Mouse (Mus musculus) heart, postnatal 0 days (tissue): ENCODE measurements at regions not wholly inside any gene's neighbourhood (a gene's known extent, or its start where the extent isn't known, plus 50 kb on each side); places are given as distances from the start of the nearest gene placed in this dataset.

Experiments
- ATAC-seq: fragments of 200-750 bp; cut with Nextera tagmentation; 2 replicates; pipeline ENCODE4 v1.8.0; 2017; ENCODE audit warnings: low read depth, moderate number of reproducible peaks, moderate library complexity; ENCODE audit not compliant: insufficient read depth
- DNase-seq: peaks from one replicate; pipeline ENCODE4 v3.0.0-alpha.2; 2016; ENCODE audit warnings: low spot score
- H3K27ac ChIP-seq: fragments of 300-500 bp; sonication (generic); 2 replicates; pipeline ENCODE4 v1.5.1; 2014; ENCODE audit warnings: low read depth, mild to moderate bottlenecking
- H3K27me3 ChIP-seq: fragments of 300-500 bp; sonication (generic); 2 replicates; pipeline ENCODE4 v1.6.1; 2014; ENCODE audit warnings: low read length, mixed read lengths; ENCODE audit not compliant: control insufficient read depth, insufficient read depth
- H3K36me3 ChIP-seq: fragments of 300-500 bp; sonication (generic); replicated peaks from 2 replicates; pipeline ENCODE4 v1.6.1; 2014; ENCODE audit warnings: low read length, mixed read lengths; ENCODE audit not compliant: control insufficient read depth, insufficient read depth
- H3K4me1 ChIP-seq: fragments of 300-500 bp; sonication (generic); 2 replicates; pipeline ENCODE4 v1.6.1; 2014; ENCODE audit warnings: antibody characterized with exemption; ENCODE audit not compliant: control insufficient read depth, insufficient read depth
- H3K4me2 ChIP-seq: fragments of 300-500 bp; sonication (generic); 2 replicates; pipeline ENCODE4 v1.6.1; 2014; ENCODE audit warnings: low read depth, mild to moderate bottlenecking, low read length, moderate library complexity
- H3K4me3 ChIP-seq: fragments of 300-500 bp; sonication (generic); 2 replicates; pipeline ENCODE4 v1.5.1; 2014; ENCODE audit warnings: low read depth, low read length
- H3K9ac ChIP-seq: fragments of 300-500 bp; sonication (generic); replicated peaks from 2 replicates; pipeline ENCODE4 v1.6.1; 2014; ENCODE audit warnings: low read depth, low read length, mixed read lengths
- H3K9me3 ChIP-seq: fragments of 300-500 bp; sonication (generic); replicated peaks from 2 replicates; pipeline ENCODE4 v1.6.1; 2016; ENCODE audit warnings: low read length; ENCODE audit not compliant: control insufficient read depth
- CTCF ChIP-seq: IDR thresholded peaks from 2 replicates; pipeline ENCODE4 v1.5.1; 2016; ENCODE audit warnings: antibody characterized with exemption, control low read depth, low read depth
- EP300 ChIP-seq: IDR thresholded peaks from 2 replicates; pipeline ENCODE4 v1.6.1; 2016; ENCODE audit warnings: antibody characterized with exemption, low read depth
- WGBS: fragments of 180-500 bp; shearing (Covaris S2); extraction: QIAGEN DNeasy Blood & Tissue Kit; methylation state at CpG from one replicate; pipeline ENCODE4 v1.1.7; 2014; 5-methylcytosine and 5-hydroxymethylcytosine counted together

GRCm38 (mm10) chr13:116110578-116110977, 198.9 kb downstream of the Isl1 start:
- no peaks in the 10 kb centered on the region for H3K27me3 ChIP-seq
- DNase-seq (no peak), ATAC-seq (no peak)
- no peak overlapping the region for H3K27ac ChIP-seq
- no peak overlapping the region for H3K4me3 ChIP-seq
- H3K4me1 ChIP-seq, result no peaks in the 10 kb centered on the region
- no peaks in the 10 kb centered on the region for H3K9me3 ChIP-seq
- H3K9ac ChIP-seq, result no peak overlapping the region
- no peak overlapping the region for H3K4me2 ChIP-seq
- no peaks in the 10 kb centered on the region for H3K36me3 ChIP-seq
- TF ChIP-seq EP300, result no peak
- TF ChIP-seq CTCF, result no peak
- 93% methylated on average over 2 of the region's 2 CpGs for WGBS

DNA sequence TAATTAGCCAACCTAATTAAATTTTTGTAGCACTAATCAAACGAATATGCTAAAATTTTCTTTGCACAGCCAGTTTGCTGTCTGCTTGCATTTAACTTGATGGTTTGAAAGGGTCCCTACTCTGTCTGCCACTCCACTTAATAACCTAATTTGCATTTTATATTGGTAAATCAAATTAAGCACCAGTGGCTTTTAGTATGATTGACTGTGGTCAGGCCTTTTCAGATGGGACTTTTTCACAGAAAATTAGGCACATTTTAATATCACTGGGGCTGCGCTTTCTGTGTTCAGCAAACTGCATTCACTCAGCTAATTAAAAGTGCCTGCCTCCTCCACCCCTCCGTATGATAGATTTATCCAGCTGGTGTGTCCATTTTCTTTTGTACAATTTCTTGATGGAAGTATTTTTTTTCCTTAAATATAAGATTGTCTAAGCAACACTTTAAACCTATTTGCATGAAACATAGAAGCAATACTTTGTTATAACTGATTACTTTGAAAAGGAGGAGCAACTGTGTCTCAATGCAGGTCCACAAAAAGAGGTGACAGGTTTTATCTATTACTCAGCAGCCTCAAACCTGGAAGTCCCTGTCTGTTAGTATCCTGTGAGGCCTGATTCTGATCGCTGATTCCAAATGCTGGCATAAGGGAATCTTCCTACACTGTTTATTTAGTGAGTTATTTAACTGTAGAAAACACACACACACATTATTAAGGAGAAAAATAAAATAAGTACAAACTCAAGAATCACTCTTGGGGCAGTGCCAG, 221.8 kb downstream of the Isl1 start:
- TF ChIP-seq EP300, result no peak
- no peak for TF ChIP-seq CTCF
- no peak overlapping the region for H3K9ac ChIP-seq
- H3K4me3 ChIP-seq, result no peak overlapping the region
- H3K27ac ChIP-seq, result no peak overlapping the region
- ATAC-seq (no peak), DNase-seq (no peak)
- 69% methylated on average over 4 of the region's 4 CpGs for WGBS
- H3K4me2 ChIP-seq, result no peak overlapping the region
- H3K36me3 ChIP-seq, result no peaks in the 10 kb centered on the region
- no peaks in the 10 kb centered on the region for H3K4me1 ChIP-seq
- H3K27me3 ChIP-seq, result no peaks in the 10 kb centered on the region
- no peaks in the 10 kb centered on the region for H3K9me3 ChIP-seq

GRCm38 (mm10) chr13:116087140-116087539, 222.3 kb downstream of the Isl1 start:
- no peak overlapping the region for H3K4me2 ChIP-seq
- DNase-seq (no peak), ATAC-seq (no peak)
- WGBS, result 81% methylated on average over 1 of the region's 1 CpGs
- TF ChIP-seq CTCF (no peak), EP300 (no peak)
- H3K36me3 ChIP-seq, result no peaks in the 10 kb centered on the region
- H3K9me3 ChIP-seq, result no peaks in the 10 kb centered on the region
- H3K4me3 ChIP-seq, result no peak overlapping the region
- H3K27me3 ChIP-seq, result no peaks in the 10 kb centered on the region
- H3K9ac ChIP-seq, result no peak overlapping the region
- no peaks in the 10 kb centered on the region for H3K4me1 ChIP-seq
- no peak overlapping the region for H3K27ac ChIP-seq

DNA sequence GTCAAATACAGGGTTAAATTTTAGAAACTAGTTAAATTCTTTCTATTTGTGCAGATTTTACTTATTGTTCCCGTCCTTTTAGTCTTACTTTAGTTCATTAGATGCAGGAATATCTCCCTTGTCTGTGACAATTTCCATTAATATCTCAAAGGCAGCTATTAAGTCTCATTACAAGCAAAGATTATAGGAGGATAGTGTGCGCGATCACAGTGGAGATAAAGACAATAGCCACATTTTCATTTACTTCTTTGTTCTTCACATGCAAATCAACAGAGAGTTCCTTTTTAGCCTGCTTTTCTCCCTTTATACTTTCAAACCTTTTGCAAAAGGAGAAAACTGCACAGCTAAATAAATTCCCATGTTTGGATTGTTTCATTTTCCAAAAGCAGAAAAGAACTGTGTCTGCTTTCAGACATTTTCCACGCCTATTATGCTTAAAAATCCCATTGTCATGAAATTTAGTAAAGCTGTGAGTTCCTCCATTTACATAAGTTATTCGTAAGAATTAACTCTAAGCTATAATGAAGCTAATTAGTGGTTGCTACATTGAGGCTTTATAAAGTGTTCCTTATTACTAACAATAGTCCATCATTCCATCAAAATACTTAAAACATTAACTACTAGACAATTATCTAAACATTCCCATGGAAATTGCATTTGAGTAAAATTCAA, 252.4 kb downstream of the Isl1 start:
- WGBS, result 71% methylated on average over 5 of the region's 5 CpGs
- H3K36me3 ChIP-seq, result no peaks in the 10 kb centered on the region
- no peaks in the 10 kb centered on the region for H3K4me1 ChIP-seq
- no peak for DNase-seq
- H3K27me3 ChIP-seq, result no peaks in the 10 kb centered on the region
- no peak overlapping the region for H3K4me3 ChIP-seq
- no peak overlapping the region for H3K27ac ChIP-seq
- H3K4me2 ChIP-seq, result no peak overlapping the region
- TF ChIP-seq EP300, result no peak
- TF ChIP-seq CTCF, result no peak
- H3K9ac ChIP-seq, result no peak overlapping the region
- H3K9me3 ChIP-seq, result no peaks in the 10 kb centered on the region
- ATAC-seq, result no peak

DNA sequence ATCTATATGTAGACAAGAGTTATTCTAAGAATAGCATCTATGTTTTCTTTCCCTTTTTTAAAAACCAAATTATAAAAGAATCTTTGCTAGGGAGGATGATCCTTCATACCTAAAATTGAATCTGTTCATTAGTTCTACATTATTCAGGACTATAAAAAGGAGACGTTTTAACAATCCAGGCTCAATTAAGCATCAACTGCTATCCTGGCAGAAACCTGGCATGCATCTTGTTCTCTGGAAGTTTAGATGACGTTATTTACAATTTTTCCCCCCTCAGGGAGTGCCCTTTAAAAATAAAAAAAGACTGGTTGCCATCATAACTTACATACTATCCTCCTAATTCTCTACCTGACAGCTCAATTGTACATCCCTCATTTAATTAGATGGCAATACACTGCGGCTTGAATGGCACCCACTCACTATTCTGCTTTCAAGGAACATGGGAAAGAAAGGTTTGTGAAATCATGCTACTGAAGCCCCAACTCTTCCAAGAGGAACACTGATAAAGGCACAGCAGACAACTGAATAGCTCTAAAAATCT, 253.3 kb downstream of the Isl1 start:
- no peaks in the 10 kb centered on the region for H3K4me1 ChIP-seq
- H3K9me3 ChIP-seq, result no peaks in the 10 kb centered on the region
- no peak overlapping the region for H3K9ac ChIP-seq
- H3K4me2 ChIP-seq, result no peak overlapping the region
- TF ChIP-seq CTCF (no peak), EP300 (no peak)
- H3K4me3 ChIP-seq, result no peak overlapping the region
- ATAC-seq, result no peak
- no peak for DNase-seq
- 77% methylated on average over 3 of the region's 3 CpGs for whole genome bisulfite sequencing
- no peaks in the 10 kb centered on the region for H3K36me3 ChIP-seq
- no peak overlapping the region for H3K27ac ChIP-seq
- no peaks in the 10 kb centered on the region for H3K27me3 ChIP-seq

DNA sequence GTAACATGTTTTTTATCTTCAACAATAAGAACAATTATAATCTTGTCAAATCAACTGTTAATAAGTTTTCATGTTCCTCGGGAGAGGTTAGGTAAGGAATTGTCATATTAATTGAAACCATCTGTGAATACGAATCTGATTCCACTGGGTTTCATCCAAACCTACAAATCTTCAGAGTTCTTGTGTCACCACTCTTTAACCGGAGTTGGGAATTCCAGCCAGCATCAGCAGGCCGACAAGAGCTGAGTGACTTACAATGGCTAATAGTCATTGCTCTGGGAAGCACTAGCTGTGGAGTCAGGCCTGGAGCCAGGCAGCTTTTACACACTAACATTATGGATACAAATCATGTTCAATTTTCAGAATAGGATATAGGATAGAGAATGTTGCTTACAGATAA, 273.3 kb downstream of the Isl1 start:
- DNase-seq (no peak), ATAC-seq (no peak)
- H3K9me3 ChIP-seq, result no peaks in the 10 kb centered on the region
- H3K4me1 ChIP-seq, result no peaks in the 10 kb centered on the region
- H3K4me3 ChIP-seq, result no peak overlapping the region
- TF ChIP-seq CTCF, result no peak
- no peak for TF ChIP-seq EP300
- no peaks in the 10 kb centered on the region for H3K36me3 ChIP-seq
- no peaks in the 10 kb centered on the region for H3K27me3 ChIP-seq
- H3K9ac ChIP-seq, result no peak overlapping the region
- H3K4me2 ChIP-seq, result no peak overlapping the region
- H3K27ac ChIP-seq, result no peak overlapping the region
- 70% methylated on average over 4 of the region's 4 CpGs for WGBS
